Mouse (Mus musculus) forebrain, embryonic 10.5 days (tissue): ENCODE results near the gene Lix1l. TPM values are rescaled to one million over a fixed set of nuclear protein-coding genes. Genes with fewer than 3 reads are reported as not detected.
A peak's percentile ranks its signal among the peaks of the same experiment; 100 is the strongest.

Source experiments
- DNase-seq: peaks from one replicate; pipeline ENCODE4 v3.0.0-alpha.2; 2017; ENCODE audit warnings: low spot score; ENCODE audit errors: extremely low spot score
- H3K27ac ChIP-seq: fragments of 300-500 bp; sonication (generic); 2 replicates; pipeline ENCODE4 v1.5.1; 2016; ENCODE audit warnings: mild to moderate bottlenecking
- H3K27me3 ChIP-seq: fragments of 300-500 bp; sonication (generic); 2 replicates; pipeline ENCODE4 v1.6.1; 2016; ENCODE audit warnings: mild to moderate bottlenecking; ENCODE audit not compliant: poor library complexity, severe bottlenecking
- H3K36me3 ChIP-seq: fragments of 300-500 bp; sonication (generic); replicated peaks from 2 replicates; pipeline ENCODE4 v1.6.1; 2016; ENCODE audit warnings: mild to moderate bottlenecking, moderate library complexity
- H3K4me1 ChIP-seq: fragments of 300-500 bp; sonication (generic); 2 replicates; pipeline ENCODE4 v1.6.1; 2016
- H3K4me3 ChIP-seq: fragments of 300-500 bp; sonication (generic); 2 replicates; pipeline ENCODE4 v1.5.1; 2016; ENCODE audit warnings: mild to moderate bottlenecking, moderate library complexity
- H3K9me3 ChIP-seq: fragments of 300-500 bp; sonication (generic); 2 replicates; pipeline ENCODE4 v1.6.1; 2016; ENCODE audit warnings: mild to moderate bottlenecking, moderate library complexity
- WGBS: fragments of 180-500 bp; shearing (Covaris S2); methylation state at CpG from one replicate; pipeline ENCODE4 v1.1.7; 2016; 5-methylcytosine and 5-hydroxymethylcytosine counted together
- polyA plus RNA-seq: library from polyadenylated mRNA; unstranded; fragments of >200 nt; fragmentation: Nextera tagmentation; extraction: Ambion mirVana; gene quantifications from 2 replicates; pipeline ENCODE4 v1.2.1, GENCODE M21; 2016

Lix1l gene
- polyA plus RNA-seq, 1 experiment from 2014 or later, result 3.2 TPM

- Histone ChIP-seq H3K9me3 (no peaks in the 10 kb centered on the region), H3K36me3 (peaks cover 25% of the 10 kb centered on the region), H3K4me1 (peaks cover 58% of the 10 kb centered on the region), H3K4me3 (peak overlapping the region; percentile 69), H3K27ac (no peak overlapping the region), H3K27me3 (no peaks in the 10 kb centered on the region)
- DNase-seq, result no peak
- WGBS, result 93% methylated on average over 23 of the region's 23 CpGs
Measured at GRCm38 (mm10) chr3:96559911-96560850, 40.8 kb upstream of the Lix1l start.

GRCm38 (mm10) chr3:96560881-96561668, 39.9 kb upstream of the Lix1l start:
- no peak for DNase-seq
- peaks cover 51% of the 10 kb centered on the region for H3K4me1 ChIP-seq
- peaks cover 25% of the 10 kb centered on the region for H3K36me3 ChIP-seq
- H3K27me3 ChIP-seq, result no peaks in the 10 kb centered on the region
- H3K27ac ChIP-seq, result no peak overlapping the region
- peak overlapping the region; percentile 69; the same call in 1 of the 2 replicates for H3K4me3 ChIP-seq
- H3K9me3 ChIP-seq, result no peaks in the 10 kb centered on the region
- WGBS, result 93% methylated on average over 9 of the region's 9 CpGs

DNA sequence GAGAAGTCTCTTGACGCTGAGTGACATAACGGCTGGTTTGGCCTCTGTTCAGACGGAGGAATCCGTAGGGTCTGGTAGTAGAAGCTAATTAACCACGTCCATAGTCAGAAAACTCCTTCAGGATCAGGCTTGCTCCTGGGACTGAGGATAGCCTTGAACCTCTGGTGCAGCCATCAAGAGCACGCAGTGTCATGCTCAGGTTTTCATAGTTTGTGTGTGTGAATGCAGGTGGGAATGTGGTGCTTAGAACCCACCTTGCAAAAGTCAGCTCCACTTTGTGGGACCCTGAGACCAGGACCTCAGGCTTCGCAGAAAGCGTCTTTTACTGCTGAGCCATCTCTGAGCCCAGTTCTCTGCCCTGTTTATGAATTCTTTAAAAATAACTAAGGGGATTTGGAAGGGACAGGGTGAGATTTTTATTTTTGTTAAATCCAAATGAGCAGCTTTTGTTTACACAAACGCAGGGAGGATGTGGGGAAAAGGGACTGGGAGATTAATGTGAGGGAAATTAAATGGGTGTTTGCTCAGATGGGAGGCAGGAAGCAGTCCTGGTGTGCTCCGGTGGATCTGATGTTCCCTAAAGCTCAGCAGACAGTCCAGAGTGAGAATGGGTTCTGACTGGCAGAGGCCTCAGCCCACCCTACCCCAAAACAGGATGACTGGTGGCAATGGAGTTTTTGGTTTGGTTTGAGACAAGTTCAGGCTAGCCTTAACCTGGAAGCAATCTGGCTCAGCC, 38.8 kb upstream of the Lix1l start:
- H3K4me3 ChIP-seq, result no peak overlapping the region
- peaks cover 41% of the 10 kb centered on the region for H3K4me1 ChIP-seq
- no peaks in the 10 kb centered on the region for H3K27me3 ChIP-seq
- H3K9me3 ChIP-seq, result no peaks in the 10 kb centered on the region
- no peak for DNase-seq
- WGBS, result 73% methylated on average over 10 of the region's 10 CpGs
- H3K27ac ChIP-seq, result no peak overlapping the region
- H3K36me3 ChIP-seq, result peaks cover 25% of the 10 kb centered on the region

DNA sequence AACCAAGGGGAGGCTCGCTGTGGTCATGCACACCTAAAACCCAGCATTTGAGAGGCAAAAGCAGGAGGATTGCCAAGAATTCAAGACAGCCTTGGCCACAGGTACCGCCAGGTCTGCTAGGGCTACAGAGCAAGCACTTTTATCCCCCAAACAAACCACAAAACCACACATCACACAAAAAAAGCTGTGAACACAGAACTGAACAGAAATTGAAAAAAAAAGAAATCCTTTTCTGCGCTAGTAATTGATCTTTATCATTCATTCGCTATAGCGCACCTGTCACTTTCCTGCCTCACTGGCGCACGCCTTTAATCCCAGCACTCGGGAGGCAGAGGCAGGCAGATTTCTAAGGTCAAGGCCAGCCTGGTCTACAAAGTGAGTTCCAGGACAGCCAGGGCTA, 37.7 kb upstream of the Lix1l start:
- H3K4me1 ChIP-seq, result peaks cover 34% of the 10 kb centered on the region
- 93% methylated on average over 8 of the region's 8 CpGs for WGBS

DNA sequence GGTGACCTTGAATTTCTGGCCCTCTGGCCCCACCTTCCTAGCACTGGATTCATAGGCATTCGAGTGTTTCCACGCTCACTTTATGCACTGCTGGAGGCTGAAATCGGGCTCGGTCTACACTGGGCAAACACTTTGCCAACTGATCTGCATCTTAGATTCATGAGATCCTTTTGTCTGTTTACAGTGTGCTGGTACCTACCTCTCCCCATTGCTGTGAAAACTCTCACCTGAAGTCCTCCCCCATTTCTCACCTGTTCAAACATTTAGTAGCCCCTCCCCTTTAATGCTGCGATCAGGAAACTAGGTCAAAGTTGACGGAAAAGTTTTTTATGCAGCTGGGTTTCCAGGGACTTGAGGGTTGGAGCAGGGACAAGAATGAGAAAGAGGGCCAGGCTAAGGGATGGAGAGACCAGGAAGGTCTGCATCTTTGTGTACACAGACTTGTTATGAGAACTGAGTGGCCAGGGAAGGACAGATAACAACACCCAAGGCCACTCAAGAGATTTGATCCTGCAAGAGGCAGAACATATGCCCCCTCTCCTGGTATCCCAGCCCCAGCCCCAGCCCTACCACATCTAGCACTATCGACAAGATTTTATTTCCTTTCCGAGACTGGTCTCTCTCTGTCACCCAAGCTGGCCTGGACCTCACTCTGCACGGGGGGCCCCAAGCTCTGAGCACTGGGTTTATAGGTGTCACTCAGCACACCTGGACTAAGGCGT, 36.9 kb upstream of the Lix1l start:
- no peak for DNase-seq
- no peak overlapping the region for H3K4me3 ChIP-seq
- no peaks in the 10 kb centered on the region for H3K27me3 ChIP-seq
- H3K27ac ChIP-seq, result peak overlapping the region; percentile 62
- H3K36me3 ChIP-seq, result peaks cover 25% of the 10 kb centered on the region
- peaks cover 26% of the 10 kb centered on the region for H3K4me1 ChIP-seq
- H3K9me3 ChIP-seq, result no peaks in the 10 kb centered on the region
- 82% methylated on average over 10 of the region's 10 CpGs for WGBS

More for the DNA sequence above, 37.7 kb upstream of the Lix1l start:
- no peak for DNase-seq
- H3K27ac ChIP-seq, result no peak overlapping the region
- H3K36me3 ChIP-seq, result peaks cover 25% of the 10 kb centered on the region
- H3K27me3 ChIP-seq, result no peaks in the 10 kb centered on the region
- no peaks in the 10 kb centered on the region for H3K9me3 ChIP-seq
- H3K4me3 ChIP-seq, result no peak overlapping the region

DNA sequence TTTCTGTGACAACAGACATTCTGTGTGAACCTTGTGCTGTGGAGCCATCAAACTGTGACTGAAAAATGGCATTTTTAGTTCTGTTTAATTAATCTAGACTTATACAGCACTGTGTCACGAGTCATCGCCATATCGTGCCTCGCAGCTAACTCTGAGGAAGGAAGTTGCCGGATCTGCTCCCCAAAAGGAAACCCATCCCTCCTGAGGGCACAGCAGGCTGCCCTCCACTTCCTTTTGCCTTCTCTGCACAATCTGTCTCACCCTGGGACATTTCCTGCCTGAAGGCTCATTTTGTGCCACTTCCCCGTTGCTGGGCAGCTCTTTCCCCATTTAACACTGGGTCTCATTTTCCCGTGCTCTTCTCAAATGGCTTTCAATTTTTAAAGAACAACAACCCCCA, 36.3 kb upstream of the Lix1l start:
- H3K27me3 ChIP-seq, result no peaks in the 10 kb centered on the region
- peak overlapping the region; percentile 62 for H3K27ac ChIP-seq
- WGBS, result 74% methylated on average over 7 of the region's 7 CpGs
- peaks cover 26% of the 10 kb centered on the region for H3K4me1 ChIP-seq
- DNase-seq, result no peak
- H3K36me3 ChIP-seq, result peaks cover 19% of the 10 kb centered on the region
- H3K9me3 ChIP-seq, result no peaks in the 10 kb centered on the region
- no peak overlapping the region for H3K4me3 ChIP-seq

DNA sequence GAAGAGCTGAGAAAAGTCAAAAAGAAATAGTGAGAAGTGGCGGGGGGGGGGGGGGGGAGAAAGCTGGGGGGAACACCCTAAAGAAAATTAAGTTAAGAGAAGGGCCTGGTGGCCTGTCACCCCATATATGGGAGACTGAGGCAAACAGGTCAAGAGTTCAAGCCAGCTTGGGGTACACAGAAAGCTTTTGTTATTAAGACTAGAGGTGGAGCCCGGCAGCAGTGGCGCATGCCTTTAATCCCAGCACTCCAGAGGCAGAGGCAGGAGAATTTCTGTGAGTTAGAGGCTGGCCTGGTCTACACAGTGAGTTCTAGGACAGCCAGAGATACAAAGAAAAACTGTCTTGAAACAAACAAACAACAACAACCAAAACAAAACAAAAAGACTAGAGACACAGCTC, 35.8 kb upstream of the Lix1l start:
- H3K4me1 ChIP-seq, result peaks cover 22% of the 10 kb centered on the region
- no peak overlapping the region for H3K4me3 ChIP-seq
- no peak for DNase-seq
- no peaks in the 10 kb centered on the region for H3K9me3 ChIP-seq
- no peak overlapping the region for H3K27ac ChIP-seq
- 84% methylated on average over 3 of the region's 3 CpGs for WGBS
- H3K36me3 ChIP-seq, result peaks cover 14% of the 10 kb centered on the region
- H3K27me3 ChIP-seq, result no peaks in the 10 kb centered on the region

GRCm38 (mm10) chr3:96566661-96567450, 34.1 kb upstream of the Lix1l start:
- Histone ChIP-seq H3K36me3 (no peaks in the 10 kb centered on the region), H3K9me3 (no peaks in the 10 kb centered on the region), H3K27ac (no peak overlapping the region), H3K4me1 (peaks cover 9% of the 10 kb centered on the region; the same call in 1 of the 2 replicates), H3K27me3 (no peaks in the 10 kb centered on the region), H3K4me3 (no peak overlapping the region)
- no peak for DNase-seq
- WGBS, result 86% methylated on average over 8 of the region's 8 CpGs

GRCm38 (mm10) chr3:96568605-96569004, 32.3 kb upstream of the Lix1l start:
- no peaks in the 10 kb centered on the region for H3K36me3 ChIP-seq
- H3K27me3 ChIP-seq, result no peaks in the 10 kb centered on the region
- WGBS, result 80% methylated on average over 8 of the region's 8 CpGs
- H3K4me1 ChIP-seq, result peaks cover 9% of the 10 kb centered on the region; the same call in 1 of the 2 replicates
- H3K27ac ChIP-seq, result no peak overlapping the region
- H3K9me3 ChIP-seq, result no peaks in the 10 kb centered on the region
- no peak for DNase-seq
- H3K4me3 ChIP-seq, result no peak overlapping the region

DNA sequence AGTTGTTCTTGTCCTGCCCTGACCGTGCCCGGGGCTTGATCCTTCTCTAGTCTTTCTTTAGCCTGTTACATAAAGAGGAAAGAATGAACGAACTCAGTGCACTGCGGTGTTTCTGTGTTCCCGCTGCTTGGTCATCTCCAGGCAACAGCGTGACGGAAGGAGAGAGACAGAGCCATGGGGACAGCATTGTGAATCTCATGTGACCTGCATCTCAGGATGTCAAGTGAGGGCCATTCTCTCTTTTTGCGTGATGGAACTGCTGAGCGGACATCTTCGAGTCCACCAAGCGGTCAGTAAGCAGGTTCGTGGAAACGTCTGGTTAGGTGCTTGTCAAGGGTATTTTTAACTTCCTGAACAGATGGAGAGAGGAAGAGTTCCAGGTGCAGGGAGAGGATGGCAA, 31.4 kb upstream of the Lix1l start:
- 91% methylated on average over 13 of the region's 13 CpGs for WGBS
- no peak overlapping the region for H3K27ac ChIP-seq
- H3K4me1 ChIP-seq, result peaks cover 12% of the 10 kb centered on the region; the same call in 1 of the 2 replicates
- H3K4me3 ChIP-seq, result no peak overlapping the region
- H3K36me3 ChIP-seq, result no peaks in the 10 kb centered on the region
- H3K9me3 ChIP-seq, result no peaks in the 10 kb centered on the region
- H3K27me3 ChIP-seq, result no peaks in the 10 kb centered on the region
- no peak for DNase-seq

DNA sequence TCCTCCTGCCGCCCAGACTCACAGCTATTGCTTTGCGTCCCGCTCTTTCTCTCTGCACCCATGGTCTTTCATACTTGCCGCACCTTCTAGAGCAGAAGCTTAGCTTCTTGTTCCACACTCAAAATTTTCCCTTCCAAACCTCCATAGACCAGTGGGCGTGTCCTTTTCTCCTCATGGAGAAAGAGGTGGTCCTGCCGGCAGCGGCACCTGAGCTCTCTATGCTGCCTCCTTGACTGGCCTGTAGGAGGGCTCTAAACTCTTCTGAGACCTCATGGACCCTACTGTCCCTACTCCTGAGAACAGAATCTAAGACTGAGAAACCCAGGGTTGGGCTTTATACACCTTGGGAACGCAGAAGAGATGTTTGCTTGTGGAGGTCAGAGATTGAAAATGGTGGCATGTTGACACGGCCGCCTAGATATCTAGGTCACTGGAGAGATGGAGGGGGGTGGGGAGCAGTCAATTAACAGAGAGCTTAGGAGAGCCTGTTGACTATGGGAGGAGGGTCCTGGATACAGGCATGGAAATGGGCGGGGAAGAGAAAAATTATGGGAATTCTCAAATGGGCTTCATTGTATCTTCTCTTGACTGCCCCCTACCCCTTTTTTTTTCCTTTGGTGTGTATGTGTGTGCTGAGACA, 30.9 kb upstream of the Lix1l start:
- Histone ChIP-seq H3K4me1 (peaks cover 12% of the 10 kb centered on the region; the same call in 1 of the 2 replicates), H3K27ac (peak overlapping the region; percentile 54), H3K9me3 (no peaks in the 10 kb centered on the region), H3K36me3 (no peaks in the 10 kb centered on the region), H3K4me3 (no peak overlapping the region), H3K27me3 (no peaks in the 10 kb centered on the region)
- DNase-seq, result no peak
- WGBS, result 89% methylated on average over 11 of the region's 11 CpGs
